Mouse (Mus musculus) inflammation-experienced regulatory T-cells, adult 6 months (primary cell): ENCODE measurements around the gene Prpf6. TPM values are rescaled to one million over a fixed set of nuclear protein-coding genes. Genes with fewer than 3 reads are reported as not detected.

ENCODE experiments used
- ATAC-seq: one replicate; pipeline ENCODE4 v1.8.0; 2017
- polyA plus RNA-seq, 3 experiments: library from polyadenylated mRNA; unstranded; fragments of 100-300 nt; shearing (Covaris generic); gene quantifications; one replicate each; pipeline ENCODE4 v1.2.1; 2017

Prpf6 gene
- polyA plus RNA-seq, 3 experiments from 2014 or later = 57.4 to 96.0 (median 81.2) TPM

GRCm38 (mm10) chr2:181658930-181659555 is 67.4 kb downstream of the Prpf6 start:
- ATAC-seq = peak; percentile 20

- peak; percentile 90 for ATAC-seq
These were observed 68.0 kb downstream of the Prpf6 start for GRCm38 (mm10) chr2:181659609-181660055.

- ATAC-seq = no peak
These were observed 71.1 kb downstream of the Prpf6 start for GRCm38 (mm10) chr2:181662620-181663297.

GRCm38 (mm10) chr2:181663298-181663630 is 71.6 kb downstream of the Prpf6 start:
- no peak for ATAC-seq

GRCm38 (mm10) chr2:181670285-181670912 is 78.7 kb downstream of the Prpf6 start:
- no peak for ATAC-seq

GRCm38 (mm10) chr2:181670913-181671311 is 79.2 kb downstream of the Prpf6 start:
- no peak for ATAC-seq

- ATAC-seq = no peak
These were observed 79.7 kb downstream of the Prpf6 start, which contains the start of gene Sox18 for GRCm38 (mm10) chr2:181671326-181671725. TSS of gene Sox18 (minus strand) at chr2:181671640.

- ATAC-seq = no peak
These were observed 80.3 kb downstream of the Prpf6 start for GRCm38 (mm10) chr2:181671984-181672383.

- no peak for ATAC-seq
These were observed 81.8 kb downstream of the Prpf6 start for GRCm38 (mm10) chr2:181673501-181673900.

GRCm38 (mm10) chr2:181674934-181675333 is 83.3 kb downstream of the Prpf6 start:
- no peak for ATAC-seq

- ATAC-seq = no peak
These were observed 83.8 kb downstream of the Prpf6 start for GRCm38 (mm10) chr2:181675454-181675853.

GRCm38 (mm10) chr2:181676424-181676823 is 84.8 kb downstream of the Prpf6 start:
- ATAC-seq = no peak

- ATAC-seq = no peak
These were observed 85.6 kb downstream of the Prpf6 start for GRCm38 (mm10) chr2:181677096-181677754.

- ATAC-seq = no peak
These were observed 86.1 kb downstream of the Prpf6 start for GRCm38 (mm10) chr2:181677755-181678098.

- ATAC-seq = peak; percentile 69
These were observed 87.1 kb downstream of the Prpf6 start for GRCm38 (mm10) chr2:181678780-181679179.

GRCm38 (mm10) chr2:181679951-181680715 is 88.5 kb downstream of the Prpf6 start, which contains the start of gene Tcea2:
TSS of gene Tcea2 (plus strand) at chr2:181680310.
- peak; percentile 66 for ATAC-seq

GRCm38 (mm10) chr2:181680716-181681117 is 89.0 kb downstream of the Prpf6 start:
- peak; percentile 51 for ATAC-seq

- ATAC-seq = no peak
These were observed 90.3 kb downstream of the Prpf6 start for GRCm38 (mm10) chr2:181681978-181682377.

- no peak for ATAC-seq
These were observed 91.7 kb downstream of the Prpf6 start for GRCm38 (mm10) chr2:181683381-181683780.

- ATAC-seq = no peak
These were observed 93.0 kb downstream of the Prpf6 start for GRCm38 (mm10) chr2:181684713-181685112.

- no peak for ATAC-seq
These were observed 94.0 kb downstream of the Prpf6 start for GRCm38 (mm10) chr2:181685686-181686085.

- ATAC-seq = no peak
These were observed 95.9 kb downstream of the Prpf6 start for GRCm38 (mm10) chr2:181687586-181687985.
